Mouse (Mus musculus) urinary bladder, postnatal 14 days (tissue): ENCODE data around the gene Gm20388.

Experiments
- DNase-seq: peaks from one replicate; pipeline ENCODE4 v3.0.0; 2021; ENCODE audit warnings: low spot score

The Gm20388 gene

DNA sequence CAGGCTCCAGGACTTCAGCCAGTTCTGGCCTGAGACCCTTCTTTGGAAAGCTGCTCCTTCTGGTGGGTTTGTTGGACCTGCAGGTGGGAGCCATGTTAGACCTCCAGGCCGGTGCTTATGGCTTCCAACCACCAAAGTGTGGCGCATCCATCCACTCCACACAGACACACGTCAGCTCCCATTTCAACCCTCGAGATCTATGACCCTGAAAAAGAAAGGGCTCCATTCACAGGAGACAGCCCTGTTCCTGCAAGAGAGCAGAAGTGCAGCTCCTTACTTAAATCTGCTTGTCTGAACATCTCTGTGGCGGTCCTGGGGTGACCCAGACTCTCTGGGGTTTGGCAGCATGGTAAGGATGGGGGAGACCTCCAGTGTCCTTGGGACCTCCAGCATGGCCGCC lies 1182.9 kb downstream of the Gm20388 start:
- no peak for DNase-seq

DNA sequence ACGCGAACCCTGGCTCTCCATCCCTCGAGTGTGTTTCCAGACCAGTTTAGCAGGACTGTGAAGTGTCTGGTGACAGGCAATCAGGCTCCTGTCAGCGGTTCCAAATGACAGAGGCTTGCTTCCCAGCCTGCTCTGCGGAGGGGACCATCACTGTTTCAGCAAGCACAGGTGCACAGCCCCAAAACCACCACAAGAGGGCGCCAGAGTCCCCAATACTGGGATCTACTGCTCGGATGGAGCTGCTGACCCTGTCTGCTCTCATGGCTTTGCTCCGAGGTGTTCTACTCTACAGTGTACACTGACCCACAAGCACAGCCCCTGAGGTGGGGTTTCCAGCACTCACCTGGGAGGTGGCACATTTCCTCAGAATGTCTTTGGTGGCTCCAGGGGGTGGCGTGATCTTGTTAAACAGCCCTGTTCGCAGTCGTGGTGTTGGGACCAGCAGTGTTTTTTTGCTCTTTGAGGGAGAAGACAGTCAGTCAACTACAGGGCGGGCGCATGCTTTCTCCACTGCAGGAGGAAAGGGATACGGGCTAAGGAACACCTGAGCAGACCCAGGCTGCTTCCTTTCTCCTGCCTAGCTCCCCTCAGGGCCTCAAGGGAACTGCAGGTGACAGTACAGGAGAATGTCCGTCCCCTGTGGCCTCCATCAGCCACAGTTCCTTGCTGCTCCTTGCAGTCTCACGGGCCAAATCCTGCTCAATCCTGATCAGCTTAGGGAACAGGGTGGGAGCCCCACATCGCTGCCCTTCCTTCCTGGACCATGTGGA lies 1193.6 kb downstream of the Gm20388 start:
- DNase-seq = peak; percentile 75

DNA sequence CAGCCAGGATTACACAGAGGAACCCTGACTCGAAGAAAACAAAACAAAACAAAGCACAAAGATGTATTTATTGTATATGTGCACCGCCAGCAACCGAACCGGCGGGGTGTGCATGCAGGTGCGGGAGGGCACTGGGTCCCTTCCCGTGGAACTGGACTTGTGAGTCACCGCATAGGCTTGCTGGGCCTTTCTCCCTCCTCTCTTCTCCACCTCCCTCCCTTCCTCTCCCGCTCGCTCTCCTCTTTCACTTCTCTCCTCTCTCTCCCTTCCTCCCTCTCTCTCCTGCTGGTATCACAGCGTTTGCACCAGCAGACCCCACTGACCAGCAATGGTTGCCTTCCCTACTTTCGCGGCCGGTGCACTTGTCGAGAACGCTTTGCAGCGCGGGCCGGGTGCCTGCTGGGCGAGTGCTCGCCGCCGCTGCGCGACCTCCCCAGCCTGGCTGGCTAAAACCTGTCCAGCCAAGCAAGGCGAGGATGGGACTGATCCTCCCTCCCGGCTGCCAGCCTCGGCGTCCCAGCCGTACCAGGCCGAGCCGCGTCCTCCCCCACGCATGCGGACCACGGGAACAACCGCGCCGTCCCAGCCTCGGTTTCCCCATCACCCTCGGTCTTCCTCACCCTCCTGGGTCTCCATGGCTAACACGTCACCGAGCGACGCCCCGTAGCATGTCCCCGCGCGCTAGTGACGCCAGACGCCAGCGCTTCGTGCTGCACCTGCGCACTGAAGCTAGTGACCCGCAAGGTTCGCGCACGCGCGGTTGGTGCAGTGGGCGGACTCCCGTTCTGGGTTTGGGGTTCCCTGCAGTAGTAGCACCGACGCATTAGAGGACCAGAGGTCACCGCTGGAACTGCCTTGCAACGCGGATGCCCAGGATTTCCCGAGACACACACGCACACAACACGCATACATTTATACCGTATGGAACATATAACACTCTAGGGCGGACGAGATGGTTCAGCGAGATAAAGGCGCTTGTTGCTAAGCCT lies 1197.3 kb downstream of the Gm20388 start, which contains the start of gene Mthfsd:
Gene Mthfsd (minus strand): TSS at position 725 of the 989 bp plus-strand sequence.
- peak; percentile 99 for DNase-seq

DNA sequence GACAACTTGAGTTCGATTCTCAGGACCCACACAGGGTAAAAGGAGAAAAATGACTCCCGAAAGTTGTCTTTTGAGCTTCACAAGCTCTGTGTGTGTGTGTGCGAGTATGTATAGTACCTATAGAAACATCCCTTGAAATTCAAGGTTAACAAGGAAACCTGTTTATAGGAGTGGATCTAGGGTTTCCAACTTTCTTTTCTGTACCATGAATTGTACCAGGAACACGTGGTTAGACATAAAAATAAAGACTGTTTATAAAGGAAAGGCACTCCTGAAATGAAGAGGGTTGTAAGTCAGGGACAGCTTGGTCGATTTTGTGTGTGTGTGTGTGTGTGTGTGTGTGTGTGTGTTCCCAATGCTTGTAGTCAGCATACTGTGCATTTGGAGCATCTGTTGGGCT lies 1198.0 kb downstream of the Gm20388 start:
- no peak for DNase-seq

DNA sequence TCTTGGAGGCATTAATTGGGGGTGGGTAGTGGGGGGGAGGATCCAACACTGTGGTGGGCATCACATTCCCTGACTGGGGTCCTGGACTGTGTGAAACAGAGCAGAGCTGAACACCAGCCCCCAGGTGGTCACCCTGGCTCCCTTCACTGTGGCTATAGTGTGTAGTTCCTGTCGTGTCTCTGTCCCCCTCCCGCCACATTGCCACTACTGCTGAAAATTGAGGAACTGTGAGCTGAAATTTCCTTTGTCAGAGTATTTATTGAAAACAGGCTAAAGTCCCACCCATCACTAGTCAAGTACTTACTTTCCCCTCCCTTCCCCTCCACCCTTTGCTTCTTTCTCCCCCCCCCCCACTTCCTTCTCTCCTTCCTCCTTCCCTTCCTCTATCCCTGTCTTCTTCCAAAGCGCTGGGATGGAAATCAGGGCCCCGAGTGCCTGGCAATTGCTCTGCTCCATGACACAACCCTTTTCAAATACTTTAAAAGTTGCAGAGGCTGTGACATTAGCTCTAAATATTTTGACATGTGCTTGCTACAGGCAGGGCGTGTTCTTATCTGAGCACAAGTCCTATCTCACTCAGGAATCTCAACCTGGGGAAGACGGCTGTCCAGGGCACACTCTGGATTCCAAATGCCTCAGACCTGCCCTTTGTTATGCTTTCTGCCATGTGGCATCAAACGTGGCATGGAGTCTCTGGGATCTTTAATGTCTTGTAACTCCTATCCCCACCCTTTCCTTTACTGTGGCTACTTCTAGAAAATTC lies 1200.7 kb downstream of the Gm20388 start:
- no peak for DNase-seq

DNA sequence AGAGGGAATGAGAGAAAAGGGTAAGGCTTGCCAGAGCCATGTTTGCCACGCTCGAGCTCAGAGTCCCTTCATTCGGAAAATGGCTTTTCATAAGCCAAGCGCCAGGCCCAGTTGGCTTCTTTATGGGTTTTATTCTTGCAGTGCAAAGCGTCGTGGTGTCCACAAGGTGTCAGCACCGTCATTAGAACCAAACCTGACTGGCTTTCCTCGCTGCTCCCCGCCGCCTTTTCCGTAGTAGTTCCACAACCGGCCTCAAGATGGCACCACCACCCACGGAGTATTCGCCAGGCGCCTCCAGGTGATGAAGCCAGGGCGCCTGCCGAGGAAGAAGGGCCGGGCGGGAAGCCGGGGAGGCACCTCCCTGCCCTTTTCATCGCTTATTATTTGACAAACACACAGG lies 1202.6 kb downstream of the Gm20388 start:
- peak; percentile 96 for DNase-seq

- DNase-seq = no peak
These were observed 1204.5 kb downstream of the Gm20388 start for GRCm38 (mm10) chr8:121115136-121115535.

DNA sequence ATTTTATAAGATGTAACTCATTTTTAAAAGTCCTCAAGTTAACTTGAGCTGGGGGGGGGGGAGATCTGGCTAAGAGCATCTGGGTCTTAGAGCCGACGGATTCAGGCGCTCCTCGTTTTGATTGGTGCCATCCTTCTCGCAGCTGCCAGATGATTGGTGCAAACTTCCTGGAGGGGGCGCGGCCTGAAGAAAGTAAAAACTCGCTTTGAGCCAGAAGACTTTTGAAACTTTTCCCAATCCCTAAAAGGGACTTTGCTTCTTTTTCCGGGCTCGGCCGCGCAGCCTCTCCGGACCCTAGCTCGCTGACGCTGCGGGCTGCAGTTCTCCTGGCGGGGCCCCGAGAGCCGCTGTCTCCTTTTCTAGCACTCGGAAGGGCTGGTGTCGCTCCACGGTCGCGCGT lies 1205.3 kb downstream of the Gm20388 start, which contains the start of gene Foxc2:
Gene Foxc2 (plus strand): TSS at position 224 of the 400 bp plus-strand sequence.
- DNase-seq = peak; percentile 86

DNA sequence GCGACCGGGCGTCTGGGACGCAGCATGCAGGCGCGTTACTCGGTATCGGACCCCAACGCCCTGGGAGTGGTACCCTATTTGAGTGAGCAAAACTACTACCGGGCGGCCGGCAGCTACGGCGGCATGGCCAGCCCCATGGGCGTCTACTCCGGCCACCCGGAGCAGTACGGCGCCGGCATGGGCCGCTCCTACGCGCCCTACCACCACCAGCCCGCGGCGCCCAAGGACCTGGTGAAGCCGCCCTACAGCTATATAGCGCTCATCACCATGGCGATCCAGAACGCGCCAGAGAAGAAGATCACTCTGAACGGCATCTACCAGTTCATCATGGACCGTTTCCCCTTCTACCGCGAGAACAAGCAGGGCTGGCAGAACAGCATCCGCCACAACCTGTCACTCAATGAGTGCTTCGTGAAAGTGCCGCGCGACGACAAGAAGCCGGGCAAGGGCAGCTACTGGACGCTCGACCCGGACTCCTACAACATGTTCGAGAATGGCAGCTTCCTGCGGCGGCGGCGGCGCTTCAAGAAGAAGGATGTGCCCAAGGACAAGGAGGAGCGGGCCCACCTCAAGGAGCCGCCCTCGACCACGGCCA lies 1206.0 kb downstream of the Gm20388 start:
- no peak for DNase-seq

- DNase-seq = no peak
These were observed 1206.6 kb downstream of the Gm20388 start for GRCm38 (mm10) chr8:121117186-121117651.

DNA sequence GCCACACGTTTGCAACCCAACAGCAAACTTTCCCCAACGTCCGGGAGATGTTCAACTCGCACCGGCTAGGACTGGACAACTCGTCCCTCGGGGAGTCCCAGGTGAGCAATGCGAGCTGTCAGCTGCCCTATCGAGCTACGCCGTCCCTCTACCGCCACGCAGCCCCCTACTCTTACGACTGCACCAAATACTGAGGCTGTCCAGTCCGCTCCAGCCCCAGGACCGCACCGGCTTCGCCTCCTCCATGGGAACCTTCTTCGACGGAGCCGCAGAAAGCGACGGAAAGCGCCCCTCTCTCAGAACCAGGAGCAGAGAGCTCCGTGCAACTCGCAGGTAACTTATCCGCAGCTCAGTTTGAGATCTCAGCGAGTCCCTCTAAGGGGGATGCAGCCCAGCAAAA lies 1207.3 kb downstream of the Gm20388 start:
- no peak for DNase-seq

DNA sequence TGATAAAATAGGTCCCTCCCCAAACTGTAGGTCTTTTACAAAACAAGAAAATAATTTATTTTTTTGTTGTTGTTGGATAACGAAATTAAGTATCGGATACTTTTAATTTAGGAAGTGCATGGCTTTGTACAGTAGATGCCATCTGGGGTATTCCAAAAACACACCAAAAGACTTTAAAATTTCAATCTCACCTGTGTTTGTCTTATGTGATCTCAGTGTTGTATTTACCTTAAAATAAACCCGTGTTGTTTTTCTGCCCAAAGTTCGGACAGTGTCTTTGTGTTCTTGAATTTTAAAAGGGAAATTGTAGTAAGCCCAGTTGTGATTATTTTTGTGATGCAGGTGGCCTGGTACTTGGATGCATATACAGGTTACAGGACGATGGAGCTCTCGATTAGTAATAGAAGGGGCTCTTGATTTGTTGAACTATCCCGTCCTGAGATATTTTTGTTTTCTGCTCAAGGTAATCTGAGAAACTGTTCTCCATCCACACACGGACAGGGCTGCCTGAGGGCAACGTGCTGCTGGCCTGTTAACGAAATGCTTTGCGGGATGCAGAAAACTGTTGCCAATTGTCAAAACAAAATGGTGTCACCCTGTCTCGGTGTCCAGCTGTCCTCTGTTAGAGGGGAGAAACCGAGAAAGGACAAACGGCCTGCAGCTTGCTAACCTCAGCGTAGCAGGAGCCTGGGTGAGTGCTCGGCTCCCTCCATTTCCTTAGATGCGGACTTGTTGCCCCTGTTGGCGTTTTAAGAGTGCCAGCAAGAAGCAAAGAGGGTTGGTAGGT lies 1208.2 kb downstream of the Gm20388 start:
- no peak for DNase-seq

- DNase-seq = no peak
These were observed 1209.2 kb downstream of the Gm20388 start for GRCm38 (mm10) chr8:121119635-121120455.

DNA sequence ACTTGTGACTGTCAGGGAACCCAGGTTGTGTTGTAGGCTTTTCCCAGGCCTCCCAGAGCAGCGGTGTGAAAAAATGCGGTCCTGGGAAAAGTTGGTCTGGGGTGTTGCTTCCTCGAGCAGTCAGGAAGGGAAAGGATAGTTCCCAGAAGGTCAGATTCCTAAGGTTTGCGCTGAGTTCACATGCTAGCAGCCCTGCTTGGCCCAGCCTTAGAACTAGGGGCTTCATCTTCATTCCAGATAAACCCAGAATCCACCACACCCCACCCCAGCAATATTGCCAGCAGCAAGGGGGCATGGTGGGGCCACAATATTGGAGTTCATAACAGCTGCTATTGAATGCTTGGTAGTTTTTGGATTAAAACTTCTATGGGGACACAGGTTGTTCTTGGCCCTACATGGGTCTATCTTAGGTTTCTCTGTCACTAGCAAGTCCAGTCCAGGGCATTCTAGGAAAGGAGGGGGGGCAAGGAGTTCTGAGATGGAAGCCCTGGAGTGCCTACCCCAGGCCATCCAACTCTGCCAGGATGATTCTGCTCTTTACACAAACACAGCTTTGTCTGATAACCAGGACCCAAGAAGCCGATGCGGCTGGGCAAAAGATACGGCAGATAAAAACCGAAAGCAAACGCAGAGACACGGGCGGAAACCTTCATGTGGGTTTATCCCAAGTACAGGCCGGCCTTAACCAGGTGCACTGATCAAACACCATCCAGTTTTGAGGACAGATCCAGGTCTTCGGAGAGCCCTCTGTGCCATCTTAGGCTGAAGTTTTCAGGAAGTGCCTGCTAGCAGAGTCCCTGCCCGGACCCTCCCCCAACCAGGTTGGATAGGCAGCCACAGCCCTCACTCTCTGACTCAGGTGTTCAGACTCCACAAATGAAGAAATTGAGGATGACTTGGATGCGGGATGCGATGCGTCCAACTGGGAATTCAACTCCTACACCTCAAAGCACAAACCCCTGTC lies 1210.1 kb downstream of the Gm20388 start:
- DNase-seq = no peak

DNA sequence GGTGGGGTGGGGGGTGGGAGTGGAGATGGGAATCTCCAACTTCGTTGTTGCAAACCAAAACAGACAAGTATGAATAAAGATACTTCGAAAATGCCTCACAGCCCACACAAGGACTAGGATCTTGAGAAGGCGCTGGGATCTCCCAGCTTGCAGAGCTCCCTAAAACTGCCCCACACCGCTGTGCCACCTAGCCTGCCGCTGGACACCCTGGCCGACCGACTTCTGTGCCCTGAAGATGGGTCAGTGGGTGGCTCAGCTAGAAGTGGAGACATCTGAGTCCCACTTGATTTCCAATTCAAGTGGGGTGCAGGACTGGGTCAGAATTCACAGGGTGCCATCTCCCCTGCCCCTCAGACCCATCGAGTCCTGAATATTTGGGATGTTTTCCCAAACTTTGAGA lies 1211.1 kb downstream of the Gm20388 start:
- no peak for DNase-seq

DNA sequence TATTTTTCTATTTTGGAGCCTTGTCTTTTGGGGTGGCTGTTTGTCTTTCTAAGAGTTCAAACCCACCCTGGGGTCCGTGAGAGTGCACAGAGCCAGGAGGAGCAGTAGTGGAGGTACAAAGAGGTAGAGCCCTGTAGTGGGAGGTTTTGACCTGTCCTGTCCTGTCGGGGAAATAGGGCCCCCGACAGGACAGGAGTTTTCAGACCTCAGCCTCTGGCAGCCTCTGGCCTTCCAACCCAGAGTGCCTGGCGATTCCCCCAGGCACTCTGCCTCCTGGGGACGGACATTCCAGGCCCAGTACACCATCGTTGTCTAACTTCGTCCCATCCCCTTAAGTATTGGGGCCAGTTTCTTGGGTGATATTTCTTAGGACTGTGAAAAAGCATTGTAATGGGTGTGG lies 1211.7 kb downstream of the Gm20388 start:
- DNase-seq = no peak

DNA sequence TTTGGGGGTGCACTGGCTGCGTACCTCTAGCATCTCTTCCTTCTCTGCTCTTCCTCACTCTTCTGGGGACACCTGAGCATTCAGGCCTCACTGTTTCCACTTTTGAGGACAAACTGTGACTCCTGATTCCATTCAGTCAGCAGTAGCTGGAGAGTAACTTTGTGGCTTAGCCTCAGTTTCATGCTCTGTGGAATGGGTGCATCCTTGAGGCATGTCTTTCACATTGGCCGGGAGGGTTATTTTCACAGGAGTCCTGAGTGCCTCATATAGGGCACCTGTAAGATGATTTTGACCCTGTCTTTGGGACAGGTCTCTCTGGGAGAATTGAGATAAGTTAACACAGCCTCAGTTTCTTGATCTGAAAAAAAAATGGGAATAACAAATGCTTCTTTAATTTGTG lies 1212.5 kb downstream of the Gm20388 start:
- DNase-seq = no peak

DNA sequence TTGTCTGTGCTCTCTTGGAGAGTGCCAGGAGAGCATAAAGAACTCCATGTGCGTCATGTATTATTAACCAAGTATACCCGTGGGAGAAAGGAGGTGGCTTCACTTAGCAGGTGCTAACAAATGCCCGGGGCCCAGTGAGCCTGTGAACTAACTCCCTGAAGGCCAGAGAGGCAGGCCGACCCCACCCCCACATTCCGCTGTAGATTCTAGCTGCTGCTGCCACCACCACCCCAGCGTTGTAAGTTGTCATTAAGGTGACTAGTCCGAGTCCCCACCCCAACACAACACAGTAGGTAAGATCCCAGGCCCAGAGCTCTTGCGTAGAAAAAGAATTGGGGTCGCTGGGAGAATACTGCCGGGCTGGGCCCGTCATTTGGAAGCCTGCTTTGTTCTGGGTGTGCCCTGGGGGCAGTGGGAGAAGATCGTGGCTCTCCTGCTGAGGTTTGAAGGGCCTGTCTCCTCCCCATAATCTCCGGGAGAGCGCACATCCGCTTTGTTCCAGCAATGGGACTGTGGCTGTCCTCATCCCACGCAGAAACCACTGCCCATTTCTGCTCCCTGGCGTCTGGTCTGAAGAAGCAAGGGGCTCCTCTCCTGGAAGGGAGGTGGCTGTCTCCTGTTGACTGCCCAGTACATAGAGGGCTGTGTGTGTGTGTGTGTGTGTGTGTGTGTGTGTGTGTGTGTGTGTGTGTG lies 1214.1 kb downstream of the Gm20388 start:
- DNase-seq = no peak
